Comparison of ENCODE assay signal across 9 mouse cellular contexts in genomic region chr5:137377176-137377575, GRCm38 (mm10). TPM values are rescaled to one million over a fixed set of nuclear protein-coding genes. Genes with fewer than 3 reads are reported as not detected.
DNase-seq lines count a peak whose midpoint lies in the region; ATAC-seq and TF ChIP-seq lines count a peak whose summit lies in the region.
"Had no signal": no experiment of that assay in that cellular context is flagged by ENCODE, and none has a peak within 500 bp of the region (broad histone marks: within the 10 kb centered on the region; RNA-seq: fewer than 3 reads in every experiment).

No protein-coding gene starts in this region.

- H3K4me1 ChIP-seq in hindbrain, embryonic 10.5 days (replicated peaks): peaks cover 42% of the 10 kb centered on the region
- H3K4me1 ChIP-seq in hindbrain, embryonic 16.5 days (ENCODE audit: control insufficient read depth, insufficient read depth, low read depth, low read length): peaks cover 2% of the 10 kb centered on the region; the same call in 1 of the 2 replicates
- 0 out of 2 replicates have a peak, but pooled peaks cover 3% of the 10 kb centered on the region for H3K4me1 ChIP-seq in intestine, embryonic 14.5 days (replicated peaks; ENCODE audit: control insufficient read depth, insufficient read depth, low read length)
- no peaks in the 10 kb centered on the region for H3K4me1 ChIP-seq in liver, embryonic 14.5 days (replicated peaks; ENCODE audit: control insufficient read depth in 2 of 2, insufficient read depth in 2 of 2, low read length in 1 of 2)

- no peak overlapping the region for H3K27ac ChIP-seq in hindbrain, embryonic 10.5 days
- H3K27ac ChIP-seq in hindbrain, embryonic 16.5 days (ENCODE audit: low read depth, low read length): no peak overlapping the region
- no peak overlapping the region for H3K27ac ChIP-seq in intestine, embryonic 14.5 days (ENCODE audit: low read depth)
- no peak overlapping the region for H3K27ac ChIP-seq in liver, embryonic 14.5 days
- H3K27ac ChIP-seq: gastrocnemius, adult 2 months had no signal

- TF ChIP-seq CTCF in liver, embryonic 14.5 days (IDR thresholded peaks at IDR 0.05; ENCODE audit: low read depth): no peak

- no peak overlapping the region for H3K4me3 ChIP-seq in hindbrain, embryonic 10.5 days
- no peak overlapping the region for H3K4me3 ChIP-seq in hindbrain, embryonic 16.5 days (ENCODE audit: low read length)
- no peak overlapping the region; the same call in 1 of the 2 replicates for H3K4me3 ChIP-seq in intestine, embryonic 14.5 days (ENCODE audit: low read depth, low read length)
- H3K4me3 ChIP-seq in liver, embryonic 14.5 days (ENCODE audit: insufficient read depth in 1 of 2, low read depth in 2 of 2, low read length in 2 of 2): no peak overlapping the region
- H3K4me3 ChIP-seq: gastrocnemius, adult 2 months had no signal

- no peaks in the 10 kb centered on the region for H3K27me3 ChIP-seq in hindbrain, embryonic 10.5 days (ENCODE audit: insufficient read depth, poor library complexity, severe bottlenecking)
- H3K27me3 ChIP-seq in hindbrain, embryonic 16.5 days (replicated peaks; ENCODE audit: control insufficient read depth, insufficient read depth, low read length): no peaks in the 10 kb centered on the region; the same call in 1 of the 2 replicates
- H3K27me3 ChIP-seq in intestine, embryonic 14.5 days (replicated peaks; ENCODE audit: control insufficient read depth, insufficient read depth, low read length): no peaks in the 10 kb centered on the region
- no peaks in the 10 kb centered on the region for H3K27me3 ChIP-seq in liver, embryonic 14.5 days (ENCODE audit: control insufficient read depth, insufficient read depth, low read length)

- DNase-seq in hindbrain, embryonic 10.5 days (ENCODE audit: low spot score): peak; percentile 44
- peak; percentile 38 for DNase-seq in embryo, embryonic 9.5 days (ENCODE audit: extremely low spot score)
- DNase-seq in intestine, embryonic 14.5 days (ENCODE audit: low spot score): peak; percentile 76
- DNase-seq in liver, embryonic 14.5 days (ENCODE audit: low read depth in 3 of 3, low spot score in 3 of 3): no peak
- DNase-seq in thymus, postnatal 0 days (ENCODE audit: low spot score): no peak
- DNase-seq in right cerebral cortex, postnatal 10 days (ENCODE audit: low spot score in 2 of 2): no peak
- DNase-seq: gastrocnemius, adult 2 months had no signal

- no peak for ATAC-seq in hindbrain, embryonic 16.5 days
- ATAC-seq in intestine, embryonic 14.5 days (replicated peaks; ENCODE audit: low FRiP score, low TSS enrichment, low read depth): peak; percentile 14; the same call in 1 of the 2 replicates
- ATAC-seq in liver, embryonic 14.5 days (ENCODE audit: insufficient read depth): 0 out of 2 replicates have a peak, but pooled peaks have one; percentile 11
- no peak for ATAC-seq in activated CD4-positive, CD25-positive, alpha-beta regulatory T cell, adult 4 months

- H3K9me3 ChIP-seq in hindbrain, embryonic 10.5 days: no peaks in the 10 kb centered on the region
- no peaks in the 10 kb centered on the region for H3K9me3 ChIP-seq in hindbrain, embryonic 16.5 days (ENCODE audit: control insufficient read depth, low read length)
- no peaks in the 10 kb centered on the region for H3K9me3 ChIP-seq in intestine, embryonic 14.5 days (ENCODE audit: control insufficient read depth, low read length)
- no peaks in the 10 kb centered on the region for H3K9me3 ChIP-seq in liver, embryonic 14.5 days (ENCODE audit: control insufficient read depth, low read length)

- H3K36me3 ChIP-seq in hindbrain, embryonic 10.5 days: peaks cover 38% of the 10 kb centered on the region
- H3K36me3 ChIP-seq in hindbrain, embryonic 16.5 days (ENCODE audit: control insufficient read depth, insufficient read depth, low read length): no peaks in the 10 kb centered on the region; the same call in 1 of the 2 replicates
- H3K36me3 ChIP-seq in intestine, embryonic 14.5 days (ENCODE audit: control insufficient read depth, insufficient read depth, low read length): peaks cover 35% of the 10 kb centered on the region
- no peaks in the 10 kb centered on the region for H3K36me3 ChIP-seq in liver, embryonic 14.5 days (replicated peaks; ENCODE audit: control insufficient read depth, insufficient read depth, low read depth)

- 36% methylated on average over 11 of the region's 11 CpGs for WGBS in hindbrain, embryonic 10.5 days
- 26% methylated on average over 10 of the region's 11 CpGs for WGBS in hindbrain, embryonic 16.5 days
- WGBS in intestine, embryonic 14.5 days: 22% methylated on average over 11 of the region's 11 CpGs
- WGBS in liver, embryonic 14.5 days (ENCODE audit: insufficient replicate concordance): 14% methylated on average over 10 of the region's 11 CpGs

- no peak for TF ChIP-seq EP300 in liver, embryonic 14.5 days (IDR thresholded peaks at IDR 0.05; ENCODE audit: low read depth)

- H3K4me2 ChIP-seq in hindbrain, embryonic 16.5 days (ENCODE audit: low read length): no peak overlapping the region
- H3K4me2 ChIP-seq in intestine, embryonic 14.5 days (ENCODE audit: low read length): peak overlapping the region; percentile 13
- H3K4me2 ChIP-seq in liver, embryonic 14.5 days (ENCODE audit: low read depth): no peak overlapping the region

- H3K9ac ChIP-seq in hindbrain, embryonic 16.5 days (ENCODE audit: low read depth, low read length): no peak overlapping the region
- no peak overlapping the region for H3K9ac ChIP-seq in intestine, embryonic 14.5 days (ENCODE audit: low read length)
- H3K9ac ChIP-seq in liver, embryonic 14.5 days (replicated peaks): no peak overlapping the region

RNA-seq across cellular contexts. Expression of gene Ephb4, which starts 27.3 kb away (rescaled TPM):
- 29.7 and 31.4 TPM in 2 replicates for polyA plus RNA-seq in hindbrain, embryonic 10.5 days (2016; fragmentation: Nextera tagmentation; extraction: Ambion mirVana)
- polyA plus RNA-seq in hindbrain, embryonic 16.5 days (2015; fragmentation: Nextera tagmentation; extraction: Ambion mirVana): 5.8 and 9.2 TPM in 2 replicates
- polyA plus RNA-seq in intestine, embryonic 14.5 days (2014; fragmentation: Nextera tagmentation; extraction: Ambion mirVana): 48.2 and 51.3 TPM in 2 replicates
- polyA plus RNA-seq in liver, embryonic 14.5 days (2012; rRNA removed): 7.8 and 8.2 TPM in 2 replicates
- 5.7 and 6.6 TPM in 2 replicates for polyA plus RNA-seq in liver, embryonic 14.5 days (2014; fragmentation: Nextera tagmentation; extraction: Ambion mirVana)
- polyA plus RNA-seq in thymus, postnatal 0 days (2015; fragmentation: Nextera tagmentation; extraction: Ambion mirVana): 6.6 and 8.0 TPM in 2 replicates
- not detected for polyA plus RNA-seq in activated CD4-positive, CD25-positive, alpha-beta regulatory T cell, adult 4 months (2017; shearing (Covaris generic))

RNA-seq across cellular contexts. Expression of gene Slc12a9, which starts 43.8 kb away (rescaled TPM):
- 14.2 and 17.2 TPM in 2 replicates for polyA plus RNA-seq in hindbrain, embryonic 10.5 days (2016; fragmentation: Nextera tagmentation; extraction: Ambion mirVana)
- polyA plus RNA-seq in hindbrain, embryonic 16.5 days (2015; fragmentation: Nextera tagmentation; extraction: Ambion mirVana): 24.5 and 26.7 TPM in 2 replicates
- 7.9 and 9.5 TPM in 2 replicates for polyA plus RNA-seq in intestine, embryonic 14.5 days (2014; fragmentation: Nextera tagmentation; extraction: Ambion mirVana)
- 2.2 and 2.4 TPM in 2 replicates for polyA plus RNA-seq in liver, embryonic 14.5 days (2012; rRNA removed)
- 1.2 TPM in 2 replicates for polyA plus RNA-seq in liver, embryonic 14.5 days (2014; fragmentation: Nextera tagmentation; extraction: Ambion mirVana)
- 7.0 and 9.5 TPM in 2 replicates for polyA plus RNA-seq in thymus, postnatal 0 days (2015; fragmentation: Nextera tagmentation; extraction: Ambion mirVana)
- 10 to 100 TPM in 1 of 2 experiments, 1 to 10 TPM in 1; 7.8 to 10.1 TPM for polyA plus RNA-seq in activated CD4-positive, CD25-positive, alpha-beta regulatory T cell, adult 4 months (2017; shearing (Covaris generic))

Comparison
In these comparisons a context has a peak if more than half of its experiments do, and no peak if none do; other contexts are left out.
1. DNase-seq: peak in hindbrain, embryonic 10.5 days (single experiment), embryo, embryonic 9.5 days (single experiment) and intestine, embryonic 14.5 days (single experiment); none in liver, embryonic 14.5 days (0 of 3), thymus, postnatal 0 days (single experiment) and right cerebral cortex, postnatal 10 days (0 of 2).
2. ATAC-seq: peak in intestine, embryonic 14.5 days (single experiment) and liver, embryonic 14.5 days (single experiment); none in hindbrain, embryonic 16.5 days (single experiment) and activated CD4-positive, CD25-positive, alpha-beta regulatory T cell, adult 4 months (single experiment).